8 mouse cellular contexts compared by ENCODE assay signal in the genomic region with DNA sequence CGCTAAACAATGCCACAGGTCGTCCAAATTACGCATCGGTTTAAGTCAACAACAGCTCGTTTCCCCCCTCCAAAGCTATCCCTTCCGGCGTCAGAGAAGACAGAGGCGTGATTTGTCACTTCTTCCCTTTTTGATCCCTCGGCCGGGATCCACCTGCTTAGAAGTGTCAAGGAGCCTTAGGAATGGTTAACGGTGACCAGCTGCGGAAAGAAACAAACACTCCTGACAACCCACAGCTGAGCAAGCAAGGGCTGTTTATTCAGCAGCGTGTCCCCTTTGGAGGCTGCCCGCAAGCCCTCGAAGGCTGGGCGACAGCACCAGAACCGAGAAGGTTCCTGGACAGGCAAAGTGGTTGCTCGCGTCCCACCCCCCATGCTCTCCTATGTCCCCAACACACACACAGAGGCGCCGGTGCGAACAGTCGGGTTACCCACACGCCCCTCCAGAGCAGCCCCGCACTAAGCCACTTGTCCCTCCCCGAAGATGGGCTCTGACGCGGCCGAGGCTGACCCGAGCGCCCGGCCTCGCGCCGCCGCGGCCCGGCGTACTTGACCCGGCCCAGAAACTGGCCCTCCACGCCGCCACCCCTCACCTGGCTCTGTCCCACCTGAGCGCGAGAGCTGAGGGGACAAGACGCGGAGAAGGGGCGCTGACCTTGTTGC. TPM values are rescaled to one million over a fixed set of nuclear protein-coding genes. Genes with fewer than 3 reads are reported as not detected.
DNase-seq lines count a peak whose midpoint lies in the region; ATAC-seq lines count a peak whose summit lies in the region.

No protein-coding gene starts in this region.

- H3K27ac ChIP-seq in intestine, embryonic 15.5 days = peak overlapping the region; percentile 48
- peak overlapping the region; percentile 22; the same call in 1 of the 2 replicates for H3K27ac ChIP-seq in limb, embryonic 13.5 days
- H3K27ac ChIP-seq in midbrain, embryonic 13.5 days = peak overlapping the region; percentile 87

- H3K9me3 ChIP-seq in intestine, embryonic 15.5 days = no peaks in the 10 kb centered on the region
- H3K9me3 ChIP-seq in limb, embryonic 13.5 days = no peaks in the 10 kb centered on the region
- no peaks in the 10 kb centered on the region for H3K9me3 ChIP-seq in midbrain, embryonic 13.5 days

- peaks cover 11% of the 10 kb centered on the region; the same call in 1 of the 2 replicates for H3K4me1 ChIP-seq in intestine, embryonic 15.5 days (replicated peaks)
- peaks cover 13% of the 10 kb centered on the region for H3K4me1 ChIP-seq in limb, embryonic 13.5 days
- H3K4me1 ChIP-seq in midbrain, embryonic 13.5 days (replicated peaks) = peaks cover 20% of the 10 kb centered on the region

- peak overlapping the region; percentile 91 for H3K4me2 ChIP-seq in intestine, embryonic 15.5 days (replicated peaks)
- H3K4me2 ChIP-seq in limb, embryonic 13.5 days (replicated peaks) = peak overlapping the region; percentile 90
- H3K4me2 ChIP-seq in midbrain, embryonic 13.5 days (replicated peaks) = peak overlapping the region; percentile 88

- H3K4me3 ChIP-seq in intestine, embryonic 15.5 days (replicated peaks) = peak overlapping the region; percentile 99
- H3K4me3 ChIP-seq in limb, embryonic 13.5 days = peak overlapping the region; percentile 99
- peak overlapping the region; percentile 100 for H3K4me3 ChIP-seq in midbrain, embryonic 13.5 days (replicated peaks)

- no peaks in the 10 kb centered on the region for H3K27me3 ChIP-seq in intestine, embryonic 15.5 days (replicated peaks)
- no peaks in the 10 kb centered on the region for H3K27me3 ChIP-seq in limb, embryonic 13.5 days
- H3K27me3 ChIP-seq in midbrain, embryonic 13.5 days = 0 out of 2 replicates have a peak, but pooled peaks cover 4% of the 10 kb centered on the region

- under 1% methylated on average over 47 of the region's 47 CpGs for WGBS in intestine, embryonic 15.5 days
- WGBS in limb, embryonic 13.5 days = under 1% methylated on average over 47 of the region's 47 CpGs
- under 1% methylated on average over 47 of the region's 47 CpGs for WGBS in midbrain, embryonic 13.5 days

- peak overlapping the region; percentile 97 for H3K9ac ChIP-seq in intestine, embryonic 15.5 days
- peak overlapping the region; percentile 99 for H3K9ac ChIP-seq in limb, embryonic 13.5 days
- peak overlapping the region; percentile 97 for H3K9ac ChIP-seq in midbrain, embryonic 13.5 days (replicated peaks)

- DNase-seq in urinary bladder, adult 2 months (ENCODE audit: low spot score) = peak; percentile 62
- DNase-seq in urinary bladder, postnatal 4 days (ENCODE audit: low spot score in 2 of 2) = no peak
- DNase-seq in embryo, embryonic 11 days = peak; percentile 52
- DNase-seq in gastrocnemius, postnatal 4 days (ENCODE audit: low spot score in 2 of 2) = peak; percentile 23 to 49
- DNase-seq in spleen, postnatal 4 days (ENCODE audit: low spot score in 2 of 2) = peak; percentile 50 to 83

- peak; percentile 70 for ATAC-seq in intestine, embryonic 15.5 days
- ATAC-seq in limb, embryonic 13.5 days (ENCODE audit: low FRiP score, low read depth) = peak; percentile 65
- ATAC-seq in midbrain, embryonic 13.5 days = peak; percentile 87

- 0 out of 2 replicates have a peak, but pooled peaks cover 2% of the 10 kb centered on the region for H3K36me3 ChIP-seq in intestine, embryonic 15.5 days
- peaks cover 16% of the 10 kb centered on the region for H3K36me3 ChIP-seq in limb, embryonic 13.5 days
- H3K36me3 ChIP-seq in midbrain, embryonic 13.5 days = peaks cover 14% of the 10 kb centered on the region

RNA-seq across cellular contexts. Expression of a gene that starts 0.6 kb away (rescaled TPM):
- 54.8 and 58.1 TPM in 2 replicates for polyA plus RNA-seq in urinary bladder, adult 2 months (2012; rRNA removed)
- 10 to 100 TPM; 54.7 to 59.5 TPM for total RNA-seq in gastrocnemius, postnatal 4 days (2021)
- 69.9 and 75.8 TPM in 2 replicates for polyA plus RNA-seq in intestine, embryonic 15.5 days (2015; fragmentation: Nextera tagmentation; extraction: Ambion mirVana)
- 109 and 112 TPM in 2 replicates for polyA plus RNA-seq in limb, embryonic 13.5 days (2015; fragmentation: Nextera tagmentation; extraction: Ambion mirVana)
- polyA plus RNA-seq in midbrain, embryonic 13.5 days (2015; fragmentation: Nextera tagmentation; extraction: Ambion mirVana) = 119 and 126 TPM in 2 replicates

RNA-seq across cellular contexts. Expression of a gene that starts 1.6 kb away (rescaled TPM):
- 5.5 and 7.0 TPM in 2 replicates for polyA plus RNA-seq in urinary bladder, adult 2 months (2012; rRNA removed)
- 10 to 100 TPM; 15.7 to 21.9 TPM for total RNA-seq in gastrocnemius, postnatal 4 days (2021)
- polyA plus RNA-seq in intestine, embryonic 15.5 days (2015; fragmentation: Nextera tagmentation; extraction: Ambion mirVana) = 0.85 and 1.0 TPM in 2 replicates
- 1.0 and 1.5 TPM in 2 replicates for polyA plus RNA-seq in limb, embryonic 13.5 days (2015; fragmentation: Nextera tagmentation; extraction: Ambion mirVana)
- polyA plus RNA-seq in midbrain, embryonic 13.5 days (2015; fragmentation: Nextera tagmentation; extraction: Ambion mirVana) = 7.7 and 11.0 TPM in 2 replicates

Comparison
In these comparisons a context has a peak if more than half of its experiments do, and no peak if none do; other contexts are left out.
1. DNase-seq: peak in urinary bladder, adult 2 months (single experiment), embryo, embryonic 11 days (single experiment), gastrocnemius, postnatal 4 days (2 of 2) and spleen, postnatal 4 days (2 of 2); none in urinary bladder, postnatal 4 days (0 of 2).
2. H3K27ac ChIP-seq: peak in every context shown above with its lines; median percentile 87 in midbrain, embryonic 13.5 days; 48 in intestine, embryonic 15.5 days; 22 in limb, embryonic 13.5 days.
3. Peak in every context shown above with its lines, with median percentiles within 50 percentile points of each other: ATAC-seq, H3K4me2 ChIP-seq, H3K4me3 ChIP-seq and H3K9ac ChIP-seq.